Mouse (Mus musculus) cerebellum, adult 11-12 months (tissue): Measurements from ENCODE around the gene Kdelr3.

Source experiments
- DNase-seq: peaks from one replicate; pipeline ENCODE4 v3.0.0; 2022

Kdelr3 gene

GRCm38 (mm10) chr15:79576947-79577346, 60.7 kb downstream of the Kdelr3 start:
- no peak for DNase-seq
